Comparison of ENCODE assay signal across 7 mouse cellular contexts in the genomic region with DNA sequence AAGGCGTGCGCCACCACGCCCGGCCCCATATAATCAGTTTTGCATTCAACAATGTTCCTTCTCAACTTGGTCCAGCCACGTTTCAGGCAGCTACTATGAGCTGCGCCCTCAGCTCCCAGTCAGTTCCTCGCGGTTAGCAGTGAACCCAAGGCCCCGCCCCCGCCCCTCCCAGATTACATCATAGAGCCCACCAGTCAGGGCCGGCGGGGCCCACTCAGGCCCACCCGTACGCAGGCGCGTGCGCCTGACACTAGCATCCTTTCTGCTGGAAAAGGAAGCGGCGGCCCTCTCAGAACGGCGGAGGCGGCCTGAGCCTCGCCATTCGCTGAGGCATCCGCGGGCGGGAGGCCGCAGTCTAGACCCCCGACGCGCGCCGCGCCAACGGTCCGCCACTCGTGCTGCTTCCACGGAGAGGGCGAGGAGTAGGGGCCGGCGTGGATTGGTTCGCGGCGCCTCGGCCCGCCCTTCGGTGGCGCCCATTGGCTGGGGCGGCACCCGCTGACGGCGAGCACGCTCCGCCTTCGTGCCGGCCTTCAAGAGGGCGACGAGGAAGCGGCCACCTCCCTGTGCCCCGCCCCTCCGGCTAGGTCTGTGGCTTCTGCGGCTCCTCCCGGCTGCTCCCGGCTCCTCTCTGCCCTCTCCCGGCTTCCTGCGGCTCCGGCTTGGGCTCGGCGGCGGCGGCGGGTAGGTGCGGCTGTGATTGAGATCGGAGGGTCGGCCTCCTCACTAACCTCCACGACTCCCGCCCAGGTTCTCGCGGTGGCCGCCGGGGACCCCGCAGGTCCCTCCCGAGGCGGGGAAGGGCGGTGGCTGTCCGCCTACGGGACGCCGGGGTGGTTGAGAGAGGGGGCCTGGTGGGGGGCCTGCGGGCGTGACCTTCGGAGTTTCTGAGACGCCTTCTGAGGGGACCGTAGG. TPM values are rescaled to one million over a fixed set of nuclear protein-coding genes. Genes with fewer than 3 reads are reported as not detected.
DNase-seq lines count a peak whose midpoint lies in the region; ATAC-seq lines count a peak whose summit lies in the region.

A gene (plus strand): TSS at position 204 of the 915 bp plus-strand sequence.

- H3K36me3 ChIP-seq in intestine, embryonic 16.5 days (ENCODE audit: control insufficient read depth, insufficient read depth, low read length): no peaks in the 10 kb centered on the region
- H3K36me3 ChIP-seq in midbrain, embryonic 11.5 days (ENCODE audit: control insufficient read depth, insufficient read depth, low read length): no peaks in the 10 kb centered on the region

- no peaks in the 10 kb centered on the region for H3K27me3 ChIP-seq in intestine, embryonic 16.5 days (replicated peaks; ENCODE audit: control insufficient read depth, insufficient read depth, low read length)
- H3K27me3 ChIP-seq in midbrain, embryonic 11.5 days (ENCODE audit: control insufficient read depth, insufficient read depth, low read length): no peaks in the 10 kb centered on the region

- H3K9ac ChIP-seq in intestine, embryonic 16.5 days (ENCODE audit: low read depth, low read length): peak within 1 kb of the TSS; percentile 92
- H3K9ac ChIP-seq in midbrain, embryonic 11.5 days (ENCODE audit: low read length): peak within 1 kb of the TSS; percentile 82

- 0 out of 2 replicates have a peak, but pooled peaks cover 6% of the 10 kb centered on the region for H3K4me1 ChIP-seq in intestine, embryonic 16.5 days (ENCODE audit: control insufficient read depth, insufficient read depth, low read length)
- peaks cover 8% of the 10 kb centered on the region for H3K4me1 ChIP-seq in midbrain, embryonic 11.5 days (ENCODE audit: control insufficient read depth, insufficient read depth, low read length)

- peak; percentile 99 for ATAC-seq in intestine, embryonic 16.5 days
- peak; percentile 98 for ATAC-seq in midbrain, embryonic 11.5 days (ENCODE audit: low FRiP score)

- peak; percentile 99 for DNase-seq in adrenal gland, adult 2 months
- DNase-seq in embryo, embryonic 11.5 days (ENCODE audit: low read depth, low spot score): peak; percentile 94
- peak; percentile 94 to 97 for DNase-seq in gastrocnemius, postnatal 4 days (ENCODE audit: low spot score in 2 of 2)
- DNase-seq in left cerebral cortex, postnatal 36 days (ENCODE audit: low spot score in 2 of 2): peak; percentile 99 to 100
- peak; percentile 98 for DNase-seq in midbrain, embryonic 11.5 days (ENCODE audit: low spot score, missing footprints)
- peak; percentile 97 for DNase-seq in skeletal muscle tissue, adult 2 months (ENCODE audit: low read depth, low spot score)

- peak within 1 kb of the TSS; percentile 98 for H3K27ac ChIP-seq in intestine, embryonic 16.5 days (ENCODE audit: low read length)
- peak within 1 kb of the TSS; percentile 96 for H3K27ac ChIP-seq in midbrain, embryonic 11.5 days (ENCODE audit: low read depth, low read length)

- no peaks in the 10 kb centered on the region for H3K9me3 ChIP-seq in intestine, embryonic 16.5 days (ENCODE audit: control insufficient read depth, low read length)
- no peaks in the 10 kb centered on the region for H3K9me3 ChIP-seq in midbrain, embryonic 11.5 days (ENCODE audit: control insufficient read depth, low read length)

- intact Hi-C loops in left cerebral cortex, postnatal 36 days (cut with DNase I): loop anchor here (2.0 to 5.0 kb wide), 3 partner anchors 36 to 56 kb away; no protein-coding TSS in a partner anchor

- H3K4me3 ChIP-seq in intestine, embryonic 16.5 days (ENCODE audit: low read length): peak within 1 kb of the TSS; percentile 94
- H3K4me3 ChIP-seq in midbrain, embryonic 11.5 days (ENCODE audit: low read depth, low read length): peak within 1 kb of the TSS; percentile 78

- peak within 1 kb of the TSS; percentile 70 for H3K4me2 ChIP-seq in intestine, embryonic 16.5 days (ENCODE audit: low read depth, low read length)
- H3K4me2 ChIP-seq in midbrain, embryonic 11.5 days: peak within 1 kb of the TSS; percentile 83

- under 1% methylated on average over 78 of the region's 94 CpGs for WGBS in intestine, embryonic 16.5 days
- under 1% methylated on average over 79 of the region's 94 CpGs for WGBS in midbrain, embryonic 11.5 days

RNA-seq across cellular contexts. Expression of the gene that starts here (rescaled TPM):
- total RNA-seq in adrenal gland, adult 2 months (2021): 10 to 100 TPM; 81.6 to 82.5 TPM
- polyA plus RNA-seq in adrenal gland, adult 2 months (2012; rRNA removed): 219 and 223 TPM in 2 replicates
- 100 to 1,000 TPM; 510 to 546 TPM for total RNA-seq in gastrocnemius, postnatal 4 days (2021)
- 52.8 and 57.2 TPM in 2 replicates for polyA plus RNA-seq in intestine, embryonic 16.5 days (2015; fragmentation: Nextera tagmentation; extraction: Ambion mirVana)
- 100 to 1,000 TPM; 353 to 398 TPM for total RNA-seq in left cerebral cortex, postnatal 36 days (2021)
- 80.1 and 81.4 TPM in 2 replicates for polyA plus RNA-seq in midbrain, embryonic 11.5 days (2014; fragmentation: Nextera tagmentation; extraction: Ambion mirVana)

Comparison
In these comparisons a context has a peak if more than half of its experiments do, and no peak if none do; other contexts are left out.
1. Peak in every context shown above with its lines: DNase-seq, ATAC-seq, H3K4me3 ChIP-seq and H3K27ac ChIP-seq.
2. RNA of the gene that starts here (total RNA-seq): 510 to 546 TPM in gastrocnemius, postnatal 4 days and 353 to 398 TPM in left cerebral cortex, postnatal 36 days; 81.6 to 82.5 TPM in adrenal gland, adult 2 months; every median in the first group is over 4 times any median in the second.